Mouse (Mus musculus) cerebellum, adult (tissue): ENCODE results near the gene Sgpl1.
"Not testable (repeated sequence)": the region's sequence is repeated elsewhere in the genome, so short reads cannot be mapped to it uniquely, and the experiment has no call there.

Source experiments
- ATAC-seq: cut with Nextera tagmentation; 2 replicates; pipeline ENCODE4 v1.9.2; 2017; ENCODE audit warnings: mild to moderate bottlenecking, moderate library complexity, mixed read lengths; ENCODE audit not compliant: insufficient number of reproducible peaks, low FRiP score, low TSS enrichment

The Sgpl1 gene

DNA sequence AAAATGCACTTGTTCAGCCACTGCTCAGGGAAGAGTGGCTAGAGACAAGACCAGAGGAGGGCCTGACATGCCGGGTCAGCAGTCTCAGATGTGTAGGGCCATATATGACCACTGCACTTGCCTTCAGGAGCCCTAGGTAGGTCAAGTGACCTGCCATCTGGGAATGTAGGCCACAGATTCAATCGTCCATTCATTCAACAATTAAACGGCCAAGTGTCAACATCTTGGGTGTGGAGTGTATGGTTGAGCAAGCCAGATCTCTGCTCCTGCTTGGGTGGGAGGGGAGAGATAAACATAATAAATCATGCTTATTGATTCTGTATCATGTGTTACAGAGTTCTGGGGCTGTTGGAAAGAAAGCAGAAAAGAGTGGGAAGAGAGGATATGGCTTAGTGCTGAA lies 11.1 kb upstream of the Sgpl1 start:
- no peak for ATAC-seq

GRCm38 (mm10) chr10:61156453-61156852 lies 8.9 kb upstream of the Sgpl1 start:
- ATAC-seq: no peak

DNA sequence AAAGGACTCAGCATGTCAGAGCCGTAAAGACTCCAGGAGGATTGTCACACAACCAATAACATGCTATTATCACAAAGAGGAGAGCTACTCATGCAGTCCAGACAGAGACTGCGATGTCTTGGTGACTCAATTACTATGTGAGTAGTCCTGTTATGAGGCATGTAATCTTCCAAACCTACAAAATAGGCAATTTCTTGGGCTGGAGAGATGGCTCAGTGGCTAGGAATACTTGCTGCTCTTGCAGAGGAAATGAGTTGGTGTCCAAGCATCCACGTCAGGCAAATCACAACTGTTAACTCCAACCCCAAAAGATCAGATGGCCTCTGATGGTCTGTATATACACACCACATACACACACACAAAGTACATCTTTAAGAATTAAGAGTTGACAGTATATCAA lies 8.1 kb upstream of the Sgpl1 start:
- no peak for ATAC-seq

GRCm38 (mm10) chr10:61152131-61152530 lies 4.6 kb upstream of the Sgpl1 start:
- ATAC-seq: no peak

GRCm38 (mm10) chr10:61150616-61151015 lies 3.1 kb upstream of the Sgpl1 start:
- ATAC-seq: no peak

- no peak for ATAC-seq
Observed at GRCm38 (mm10) chr10:61149476-61149875, 2.0 kb upstream of the Sgpl1 start.

- ATAC-seq: peak; percentile 37
Observed at GRCm38 (mm10) chr10:61146807-61147156, 721 bp downstream of the Sgpl1 start.

DNA sequence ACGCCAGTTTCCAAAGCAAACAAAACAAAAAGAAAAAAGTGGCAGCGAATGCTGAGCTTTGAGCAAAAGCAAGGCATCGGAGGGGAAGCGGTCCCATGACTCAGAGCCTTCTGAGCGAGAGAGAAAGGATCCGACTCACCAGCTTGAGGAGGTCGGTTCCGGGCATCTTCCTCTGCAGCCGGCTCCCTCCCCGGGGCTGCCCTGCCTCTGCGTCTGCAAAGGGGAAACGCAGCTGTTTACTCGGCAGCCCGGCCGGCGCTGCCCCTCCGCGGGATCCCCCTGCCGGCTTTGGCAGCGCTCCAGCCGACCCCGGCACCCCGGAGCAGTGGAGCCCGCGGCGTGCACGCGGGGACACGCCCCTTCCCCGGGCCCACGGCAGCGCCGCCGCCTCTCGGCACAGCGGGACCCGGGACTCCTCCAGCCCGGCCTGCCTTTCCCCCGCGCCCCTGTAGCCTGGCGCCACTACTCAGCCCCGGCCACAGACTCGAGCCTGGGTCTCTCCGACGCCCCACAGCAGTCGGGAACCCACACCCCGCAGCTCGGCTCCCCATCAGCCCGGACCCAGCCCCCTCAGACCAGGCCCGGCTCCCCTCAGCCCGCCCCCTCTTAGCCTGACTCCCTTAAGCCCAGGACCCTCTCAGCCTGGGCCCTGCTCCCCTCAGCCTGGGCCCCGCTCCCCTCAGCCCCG lies 1.2 kb downstream of the Sgpl1 start:
- ATAC-seq: no peak

GRCm38 (mm10) chr10:61145766-61146118 lies 1.8 kb downstream of the Sgpl1 start:
- ATAC-seq: no peak

DNA sequence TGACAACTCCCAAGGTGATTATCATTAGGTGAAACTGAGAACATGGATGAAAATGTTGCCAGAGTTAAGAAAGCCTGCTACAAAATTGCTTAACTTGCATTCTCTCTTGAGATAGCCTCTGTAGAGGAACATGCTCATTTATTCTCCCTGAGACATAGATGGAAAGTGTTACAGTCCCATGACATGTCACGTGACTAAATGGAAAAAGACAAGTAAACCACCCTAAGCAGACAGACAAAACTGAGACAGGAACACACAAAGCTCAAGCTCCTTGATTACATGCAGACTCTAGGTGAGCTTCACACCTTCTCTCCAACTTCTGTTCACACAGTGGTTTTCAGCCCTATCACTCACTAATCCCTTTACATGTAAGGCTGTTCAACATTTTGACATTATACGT lies 4.2 kb downstream of the Sgpl1 start:
- no peak for ATAC-seq

DNA sequence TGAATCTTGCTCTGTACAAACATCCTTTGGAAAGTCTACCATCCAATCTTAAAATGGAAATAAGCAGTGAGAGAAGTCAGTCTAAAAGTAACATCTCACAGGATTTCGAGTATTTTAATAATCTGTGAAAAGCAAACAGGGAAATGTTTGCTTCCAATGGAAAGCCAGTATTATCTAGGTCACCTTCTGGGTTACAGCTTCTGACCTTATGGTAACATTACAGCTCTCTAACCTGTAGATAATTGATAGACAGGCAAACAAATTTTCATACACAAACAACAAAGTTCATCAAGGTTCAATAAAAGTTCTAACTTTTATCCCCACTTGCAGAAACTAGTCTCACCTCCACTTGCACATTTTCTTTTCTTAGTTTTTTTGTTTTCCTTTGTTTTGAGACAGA lies 9.9 kb downstream of the Sgpl1 start:
- no peak for ATAC-seq

- no peak for ATAC-seq
Observed at GRCm38 (mm10) chr10:61135226-61135839, 12.2 kb downstream of the Sgpl1 start.

DNA sequence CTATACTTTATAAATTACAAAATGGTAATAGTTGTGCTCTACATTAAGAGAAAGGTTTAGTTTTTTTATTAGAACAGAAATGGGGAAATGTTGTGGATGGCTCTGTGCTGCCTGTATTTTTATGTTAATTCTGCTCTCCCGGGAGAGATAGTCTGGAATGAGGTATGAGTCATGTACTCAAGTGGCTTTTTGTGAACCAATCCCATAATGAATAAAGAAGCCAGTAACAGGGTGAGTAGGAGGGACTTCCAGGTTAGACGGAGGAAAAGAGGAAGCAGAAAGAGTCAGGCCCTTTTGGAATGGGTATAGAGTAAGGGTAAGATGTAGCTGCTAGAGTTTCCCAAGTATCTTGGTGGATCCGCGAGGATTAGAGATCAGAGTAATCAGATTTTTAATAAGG lies 13.5 kb downstream of the Sgpl1 start:
- ATAC-seq: no peak

GRCm38 (mm10) chr10:61130959-61131358 lies 16.5 kb downstream of the Sgpl1 start:
- ATAC-seq: no peak

DNA sequence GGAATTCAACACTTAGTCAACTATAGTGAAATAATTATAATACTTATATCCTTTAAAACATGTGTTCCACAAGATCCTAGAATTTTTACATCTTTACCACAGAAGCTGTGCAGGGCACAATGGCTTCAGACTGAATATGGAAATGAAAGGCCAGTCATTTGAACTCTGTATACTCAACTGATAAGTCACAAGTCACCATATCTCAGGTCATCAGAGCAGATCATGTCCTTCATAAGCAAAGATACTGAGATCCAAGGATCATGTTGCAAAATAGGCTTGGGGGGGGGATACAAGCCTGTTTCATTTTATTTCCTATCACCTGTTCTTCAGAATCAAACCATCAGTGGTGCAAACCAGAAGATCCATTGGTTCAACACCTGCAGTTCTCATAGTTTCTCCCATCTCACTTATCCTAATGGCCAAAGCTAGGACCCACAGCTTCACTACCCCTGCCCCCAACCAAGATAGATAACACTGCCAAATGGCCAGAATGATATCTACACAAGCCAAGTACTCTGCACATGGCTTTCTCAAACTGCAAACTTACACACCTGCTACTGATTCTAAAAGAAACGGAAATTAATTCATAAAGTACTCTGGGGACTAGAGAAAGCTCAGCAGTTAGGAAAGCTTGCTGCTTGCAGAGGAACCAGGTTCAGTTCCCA lies 18.7 kb downstream of the Sgpl1 start:
- no peak for ATAC-seq

DNA sequence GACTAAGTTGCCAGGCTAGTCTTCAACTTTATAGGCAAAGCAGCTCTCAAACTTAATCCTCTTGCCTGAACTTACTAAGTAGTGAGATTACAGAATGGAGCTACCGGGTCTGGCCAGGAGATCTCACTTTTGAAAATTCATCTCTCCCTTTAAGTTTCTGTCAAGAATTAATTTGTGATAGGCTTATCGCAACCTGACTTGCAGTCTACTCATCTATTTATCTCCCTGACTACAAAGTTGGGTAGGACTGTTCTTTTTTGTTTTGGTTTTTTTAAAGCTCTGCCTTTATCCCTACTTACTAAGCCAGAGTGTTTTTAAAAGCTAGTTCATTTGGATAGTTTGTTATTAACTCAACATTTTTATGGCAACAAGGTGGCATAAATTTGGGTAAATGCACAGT lies 23.0 kb downstream of the Sgpl1 start:
- no peak for ATAC-seq

DNA sequence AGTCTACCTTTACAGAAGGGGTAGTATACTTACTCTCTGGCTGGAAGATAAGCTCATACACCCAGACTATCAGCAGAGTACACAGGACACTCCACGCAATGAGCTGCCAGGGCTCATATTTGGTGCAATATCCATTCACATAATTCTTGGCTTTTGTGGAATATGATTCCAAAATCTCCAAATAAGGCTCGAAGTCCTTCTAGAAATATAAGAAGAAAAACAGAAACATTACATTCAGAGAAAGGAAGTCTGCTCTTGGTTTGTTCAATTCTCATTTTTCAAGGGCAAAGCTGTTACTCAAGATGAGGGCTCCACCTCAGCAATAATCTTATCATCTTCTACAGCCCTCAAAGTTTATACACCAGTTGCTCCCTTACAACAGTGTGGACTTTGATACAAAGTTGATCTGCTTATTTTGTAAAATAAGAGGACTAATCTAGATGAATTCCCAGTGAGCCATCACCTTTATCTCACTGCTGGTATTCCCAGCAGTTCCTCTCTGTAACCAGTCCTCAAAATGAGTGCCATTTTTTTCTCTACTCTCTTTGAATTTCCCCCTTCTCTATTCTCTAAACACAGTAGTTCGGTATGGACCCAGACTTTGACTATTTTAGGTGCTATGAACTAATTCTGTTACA lies 24.1 kb downstream of the Sgpl1 start:
- ATAC-seq: no peak

GRCm38 (mm10) chr10:61121732-61122131 lies 25.8 kb downstream of the Sgpl1 start:
- ATAC-seq: not testable (repeated sequence)

GRCm38 (mm10) chr10:61114246-61114720 lies 33.2 kb downstream of the Sgpl1 start:
- no peak for ATAC-seq

DNA sequence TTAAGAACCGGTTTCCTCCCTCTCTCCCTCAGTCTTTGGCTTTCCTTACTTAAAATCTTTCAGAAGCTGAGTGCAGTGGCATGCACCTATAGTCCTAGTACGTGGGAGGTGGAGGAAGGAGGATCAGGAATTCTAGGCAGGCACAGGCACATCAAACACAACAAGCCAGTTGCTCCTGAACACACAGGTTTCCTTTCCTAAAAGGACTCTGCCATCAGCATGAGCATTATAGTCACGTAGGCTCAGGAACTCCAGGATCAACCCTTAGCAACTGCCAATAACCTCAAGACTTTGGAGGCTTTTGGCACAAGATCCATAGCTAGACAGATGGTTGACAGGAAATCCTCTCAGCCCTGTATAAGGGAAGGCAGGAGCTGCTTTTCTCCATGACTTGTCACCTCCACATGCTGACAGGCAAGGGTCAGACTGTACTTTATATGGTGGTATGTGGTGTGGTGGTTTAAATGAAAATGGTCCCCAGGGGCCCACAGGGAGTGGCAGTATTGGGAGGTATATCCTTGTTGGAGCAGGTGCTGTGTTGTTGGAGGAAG lies 43.9 kb downstream of the Sgpl1 start:
- peak; percentile 78 for ATAC-seq

DNA sequence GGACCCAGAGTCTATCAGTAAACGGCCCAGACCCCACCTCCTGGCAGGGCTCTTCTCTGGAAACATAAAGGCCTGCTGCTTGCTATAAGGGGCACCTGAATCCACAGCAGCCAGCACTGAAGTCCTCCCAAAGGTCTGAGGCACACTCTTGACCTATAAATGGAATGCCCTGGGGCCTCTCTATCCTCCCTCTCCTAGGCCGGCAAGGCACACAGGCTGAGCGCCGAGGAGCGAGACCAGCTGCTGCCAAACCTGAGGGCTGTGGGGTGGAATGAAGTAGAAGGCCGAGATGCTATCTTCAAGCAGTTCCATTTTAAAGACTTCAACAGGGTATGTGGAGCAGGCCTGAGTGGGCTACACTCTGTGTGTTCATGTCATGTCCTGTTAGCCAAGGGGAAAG lies 55.6 kb downstream of the Sgpl1 start:
- ATAC-seq: no peak
